Mouse (Mus musculus): ENCODE results near the gene Asic2. TPM values are rescaled to one million over a fixed set of nuclear protein-coding genes. Genes with fewer than 3 reads are reported as not detected.

Gene Asic2
- polyA plus RNA-seq, 1 experiment from 2014 or later = 0.21 TPM

DNA sequence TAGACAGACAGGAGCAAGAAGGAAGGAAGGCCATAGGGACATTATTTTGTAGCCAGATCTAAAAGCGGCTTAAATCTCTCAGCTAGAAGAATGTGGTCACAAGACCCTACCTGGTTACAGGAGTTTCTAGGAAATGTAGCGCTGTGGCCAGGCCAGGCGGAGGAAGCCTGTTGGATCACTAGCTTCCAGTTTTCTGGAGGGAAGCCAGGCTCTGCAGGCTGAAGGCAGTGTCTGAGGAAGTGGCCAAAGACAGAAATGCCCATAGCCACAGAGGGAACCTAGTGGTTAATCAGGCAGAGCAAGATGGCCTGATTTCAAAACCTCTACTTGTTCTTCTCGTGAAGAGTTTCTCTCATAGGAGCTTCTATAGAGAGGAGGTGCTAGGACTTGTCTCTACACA lies 513.3 kb downstream of the Asic2 start:
- H3K27ac ChIP-seq (ENCODE audit: low read depth, low read length) = no peak overlapping the region

DNA sequence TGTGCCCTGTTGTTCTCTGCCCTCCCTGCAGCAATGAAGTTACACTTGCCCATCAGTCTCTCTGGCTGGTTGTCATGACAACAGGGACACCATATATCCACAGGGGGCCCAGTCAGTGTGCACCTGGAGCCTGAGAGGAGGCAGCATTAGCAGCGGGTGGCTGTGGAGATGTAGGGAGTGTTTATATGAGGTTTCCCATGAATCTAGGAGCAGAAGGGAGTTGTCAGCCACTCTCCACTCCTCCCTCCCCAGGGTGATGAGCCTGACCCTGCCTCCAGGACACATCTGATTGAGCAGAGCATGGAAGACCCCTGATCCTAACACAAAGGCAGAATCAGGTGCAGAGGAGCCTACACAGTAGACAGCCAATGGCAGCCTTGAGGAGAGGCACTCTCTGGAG lies 514.1 kb downstream of the Asic2 start:
- Histone ChIP-seq H3K27me3 (ENCODE audit: control insufficient read depth, insufficient read depth, low read length) (no peaks in the 10 kb centered on the region), H3K9me3 (replicated peaks; ENCODE audit: control insufficient read depth, low read length) (no peaks in the 10 kb centered on the region), H3K27ac (ENCODE audit: low read depth, low read length) (no peak overlapping the region), H3K4me1 (ENCODE audit: control insufficient read depth, insufficient read depth, low read length) (peaks cover 3% of the 10 kb centered on the region), H3K36me3 (ENCODE audit: control insufficient read depth, insufficient read depth, low read length) (no peaks in the 10 kb centered on the region), H3K4me3 (ENCODE audit: low read depth, low read length) (no peak overlapping the region), H3K9ac (ENCODE audit: low read depth, low read length) (no peak overlapping the region), H3K4me2 (no peak overlapping the region)
- 48% methylated on average over 1 of the region's 1 CpGs for whole genome bisulfite sequencing (ENCODE audit: insufficient replicate concordance)
- no peak for ATAC-seq (replicated peaks; ENCODE audit: insufficient number of reproducible peaks, low FRiP score, low TSS enrichment)

More for the DNA sequence above, 513.3 kb downstream of the Asic2 start:
- Histone ChIP-seq H3K9me3 (replicated peaks; ENCODE audit: control insufficient read depth, low read length) (no peaks in the 10 kb centered on the region), H3K27me3 (ENCODE audit: control insufficient read depth, insufficient read depth, low read length) (no peaks in the 10 kb centered on the region), H3K4me3 (ENCODE audit: low read depth, low read length) (no peak overlapping the region), H3K36me3 (ENCODE audit: control insufficient read depth, insufficient read depth, low read length) (no peaks in the 10 kb centered on the region), H3K4me2 (no peak overlapping the region), H3K4me1 (ENCODE audit: control insufficient read depth, insufficient read depth, low read length) (peaks cover 3% of the 10 kb centered on the region; the same call in 1 of the 2 replicates), H3K9ac (ENCODE audit: low read depth, low read length) (no peak overlapping the region)
- ATAC-seq (replicated peaks; ENCODE audit: insufficient number of reproducible peaks, low FRiP score, low TSS enrichment) = no peak
- WGBS (ENCODE audit: insufficient replicate concordance) = 86% methylated on average over 4 of the region's 4 CpGs

DNA sequence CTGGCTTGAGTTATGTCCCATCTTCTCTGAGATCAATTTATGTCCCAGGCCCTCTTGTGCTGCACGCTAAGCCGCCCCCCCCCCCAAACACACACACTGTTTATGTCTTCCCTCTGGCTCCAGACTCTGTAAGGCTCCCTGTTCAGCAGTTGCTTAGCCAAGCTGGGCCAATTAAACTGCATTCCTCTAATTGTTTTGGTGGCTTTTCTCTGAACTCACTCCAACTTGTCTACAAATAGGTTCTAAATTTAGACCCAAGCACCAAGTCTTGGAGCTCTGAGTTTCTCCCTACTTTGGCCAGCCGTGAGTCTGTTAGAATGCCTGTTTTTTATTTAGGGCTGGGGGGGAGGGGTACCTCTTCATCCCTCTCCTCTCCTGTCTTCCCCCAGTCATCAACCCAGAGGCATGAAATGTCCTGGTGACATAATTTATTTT lies 519.0 kb downstream of the Asic2 start:
- no peak overlapping the region for H3K9ac ChIP-seq (ENCODE audit: low read depth, low read length)
- no peaks in the 10 kb centered on the region; the same call in 1 of the 2 replicates for H3K27me3 ChIP-seq (ENCODE audit: control insufficient read depth, insufficient read depth, low read length)
- ATAC-seq (replicated peaks; ENCODE audit: insufficient number of reproducible peaks, low FRiP score, low TSS enrichment) = no peak
- H3K4me3 ChIP-seq (ENCODE audit: low read depth, low read length) = no peak overlapping the region
- no peaks in the 10 kb centered on the region for H3K9me3 ChIP-seq (replicated peaks; ENCODE audit: control insufficient read depth, low read length)
- H3K36me3 ChIP-seq (ENCODE audit: control insufficient read depth, insufficient read depth, low read length) = no peaks in the 10 kb centered on the region
- no peak overlapping the region for H3K27ac ChIP-seq (ENCODE audit: low read depth, low read length)
- H3K4me1 ChIP-seq (ENCODE audit: control insufficient read depth, insufficient read depth, low read length) = peaks cover 3% of the 10 kb centered on the region
- H3K4me2 ChIP-seq = no peak overlapping the region
- 19% methylated on average over 3 of the region's 3 CpGs for WGBS (ENCODE audit: insufficient replicate concordance)

DNA sequence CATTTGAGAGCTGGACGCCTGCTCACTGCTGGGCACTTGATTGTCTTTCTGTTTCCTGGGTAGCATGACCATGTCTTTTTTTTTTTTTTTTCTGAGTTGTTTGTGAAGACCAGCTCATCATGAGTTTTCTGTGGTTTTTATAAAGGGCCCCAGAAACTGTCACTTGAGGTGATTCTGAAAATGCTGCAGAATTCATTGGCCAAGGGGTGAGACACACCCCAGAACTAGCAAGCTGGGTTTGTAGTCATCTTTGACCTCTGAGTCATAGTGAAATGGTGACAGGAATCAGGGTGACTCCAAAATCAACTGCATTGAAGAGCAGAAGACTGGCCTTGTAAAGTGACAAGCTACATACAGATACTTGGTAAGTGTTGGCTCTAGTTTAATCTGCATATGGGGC lies 521.9 kb downstream of the Asic2 start:
- ATAC-seq (replicated peaks; ENCODE audit: insufficient number of reproducible peaks, low FRiP score, low TSS enrichment) = no peak
- H3K36me3 ChIP-seq (ENCODE audit: control insufficient read depth, insufficient read depth, low read length) = no peaks in the 10 kb centered on the region

DNA sequence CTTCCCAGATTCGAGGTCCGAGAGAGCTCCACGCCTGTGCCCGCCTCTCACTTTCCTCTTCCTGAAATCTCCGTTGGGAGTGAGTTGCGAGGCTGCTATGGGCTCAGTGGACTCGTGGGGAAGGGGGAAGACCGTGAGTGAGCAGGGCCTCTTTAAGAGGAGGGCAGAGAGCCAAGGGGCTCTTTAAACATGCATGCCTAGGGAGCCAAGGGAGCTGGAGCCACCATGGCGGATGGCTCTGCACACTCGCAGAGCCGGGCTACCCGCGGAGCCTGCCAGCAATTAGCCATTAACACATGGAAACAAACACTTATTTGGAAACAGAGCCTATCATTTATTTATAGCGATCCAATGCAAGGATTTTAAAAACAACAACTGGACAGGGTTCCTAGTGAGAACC lies 541.4 kb downstream of the Asic2 start:
- WGBS (ENCODE audit: insufficient replicate concordance) = 68% methylated on average over 14 of the region's 14 CpGs
- Histone ChIP-seq H3K4me1 (ENCODE audit: control insufficient read depth, insufficient read depth, low read length) (no peaks in the 10 kb centered on the region), H3K27ac (ENCODE audit: low read depth, low read length) (no peak overlapping the region), H3K4me3 (ENCODE audit: low read depth, low read length) (no peak overlapping the region), H3K36me3 (ENCODE audit: control insufficient read depth, insufficient read depth, low read length) (no peaks in the 10 kb centered on the region), H3K9me3 (replicated peaks; ENCODE audit: control insufficient read depth, low read length) (no peaks in the 10 kb centered on the region), H3K27me3 (ENCODE audit: control insufficient read depth, insufficient read depth, low read length) (no peaks in the 10 kb centered on the region), H3K9ac (ENCODE audit: low read depth, low read length) (no peak overlapping the region), H3K4me2 (no peak overlapping the region)
- no peak for ATAC-seq (replicated peaks; ENCODE audit: insufficient number of reproducible peaks, low FRiP score, low TSS enrichment)

More for the DNA sequence above, 521.9 kb downstream of the Asic2 start:
- Histone ChIP-seq H3K9ac (ENCODE audit: low read depth, low read length) (no peak overlapping the region), H3K4me1 (ENCODE audit: control insufficient read depth, insufficient read depth, low read length) (no peaks in the 10 kb centered on the region; the same call in 1 of the 2 replicates), H3K9me3 (replicated peaks; ENCODE audit: control insufficient read depth, low read length) (no peaks in the 10 kb centered on the region), H3K27me3 (ENCODE audit: control insufficient read depth, insufficient read depth, low read length) (no peaks in the 10 kb centered on the region; the same call in 1 of the 2 replicates), H3K4me2 (no peak overlapping the region), H3K27ac (ENCODE audit: low read depth, low read length) (no peak overlapping the region), H3K4me3 (ENCODE audit: low read depth, low read length) (no peak overlapping the region)
- WGBS (ENCODE audit: insufficient replicate concordance) = 75% methylated on average over 1 of the region's 1 CpGs

DNA sequence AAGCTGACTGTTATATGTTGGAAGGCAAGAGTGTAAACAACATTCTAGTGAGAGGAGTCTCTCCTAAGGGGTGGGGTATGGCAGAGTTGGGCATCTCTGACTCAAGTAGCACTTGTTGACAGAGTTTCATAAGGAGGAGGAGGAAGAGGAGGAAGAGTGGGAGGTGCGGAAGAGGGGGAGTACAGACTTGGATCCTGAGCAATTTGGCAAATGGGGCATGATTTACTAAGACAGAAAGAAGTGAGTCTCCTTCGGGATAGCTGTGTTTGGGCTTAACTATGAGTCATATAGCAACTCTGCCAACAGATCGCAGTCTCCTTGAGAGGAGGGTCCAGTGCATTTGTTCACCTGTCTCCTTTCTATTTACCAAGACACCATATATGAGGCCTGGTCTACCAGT lies 549.1 kb downstream of the Asic2 start:
- no peak overlapping the region for H3K9ac ChIP-seq (ENCODE audit: low read depth, low read length)
- WGBS (ENCODE audit: insufficient replicate concordance) = 86% methylated on average over 3 of the region's 3 CpGs
- H3K4me3 ChIP-seq (ENCODE audit: low read depth, low read length) = no peak overlapping the region
- no peaks in the 10 kb centered on the region for H3K27me3 ChIP-seq (ENCODE audit: control insufficient read depth, insufficient read depth, low read length)
- ATAC-seq (replicated peaks; ENCODE audit: insufficient number of reproducible peaks, low FRiP score, low TSS enrichment) = no peak
- no peaks in the 10 kb centered on the region for H3K9me3 ChIP-seq (replicated peaks; ENCODE audit: control insufficient read depth, low read length)
- H3K36me3 ChIP-seq (ENCODE audit: control insufficient read depth, insufficient read depth, low read length) = no peaks in the 10 kb centered on the region
- H3K4me1 ChIP-seq (ENCODE audit: control insufficient read depth, insufficient read depth, low read length) = no peaks in the 10 kb centered on the region
- no peak overlapping the region for H3K4me2 ChIP-seq
- no peak overlapping the region for H3K27ac ChIP-seq (ENCODE audit: low read depth, low read length)

DNA sequence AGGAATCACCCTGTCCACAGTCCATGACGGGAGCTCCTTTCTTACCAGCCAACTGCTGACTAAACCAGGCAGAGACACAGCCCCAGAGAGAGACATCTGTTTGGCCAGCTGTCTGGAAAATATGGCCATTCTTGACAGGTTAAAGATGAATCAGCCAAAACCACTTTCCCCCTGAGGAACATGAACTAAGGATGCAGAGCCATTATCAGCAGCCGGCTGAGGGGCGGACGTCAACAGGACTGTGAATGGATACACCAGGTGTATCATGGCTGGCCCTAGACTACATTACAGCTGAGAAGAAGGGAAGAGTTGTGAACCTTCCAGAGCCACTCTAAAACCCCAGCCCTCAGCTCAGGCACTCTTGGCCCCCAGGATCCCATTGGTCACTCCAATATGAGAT lies 550.2 kb downstream of the Asic2 start:
- no peaks in the 10 kb centered on the region for H3K36me3 ChIP-seq (ENCODE audit: control insufficient read depth, insufficient read depth, low read length)
- no peak overlapping the region for H3K9ac ChIP-seq (ENCODE audit: low read depth, low read length)
- no peak for ATAC-seq (replicated peaks; ENCODE audit: insufficient number of reproducible peaks, low FRiP score, low TSS enrichment)
- no peaks in the 10 kb centered on the region for H3K27me3 ChIP-seq (ENCODE audit: control insufficient read depth, insufficient read depth, low read length)
- no peak overlapping the region for H3K4me3 ChIP-seq (ENCODE audit: low read depth, low read length)
- H3K4me2 ChIP-seq = no peak overlapping the region
- no peaks in the 10 kb centered on the region for H3K4me1 ChIP-seq (ENCODE audit: control insufficient read depth, insufficient read depth, low read length)
- no peaks in the 10 kb centered on the region for H3K9me3 ChIP-seq (replicated peaks; ENCODE audit: control insufficient read depth, low read length)
- H3K27ac ChIP-seq (ENCODE audit: low read depth, low read length) = no peak overlapping the region
- 85% methylated on average over 4 of the region's 4 CpGs for WGBS (ENCODE audit: insufficient replicate concordance)

DNA sequence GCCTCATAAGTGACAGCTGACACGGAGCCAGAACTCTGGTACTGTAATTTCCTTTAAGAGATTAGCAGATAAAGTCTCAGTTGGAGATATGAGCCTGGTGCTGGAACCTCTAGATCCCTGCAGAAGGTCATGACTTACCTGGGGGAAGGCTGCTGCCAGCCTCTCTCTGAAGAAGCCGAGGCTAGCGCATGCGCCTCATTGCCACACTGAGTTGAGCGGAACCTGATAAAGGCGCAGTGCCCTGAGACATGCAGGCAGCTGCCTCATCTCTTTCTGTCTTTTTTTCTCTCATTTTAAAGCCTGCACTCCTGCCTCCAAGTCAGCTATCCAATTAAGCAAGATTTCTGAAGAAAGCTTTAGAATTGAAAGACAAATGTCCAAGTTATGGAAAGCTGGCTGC lies 551.9 kb downstream of the Asic2 start:
- Histone ChIP-seq H3K9ac (ENCODE audit: low read depth, low read length) (0 out of 2 replicates have a peak overlapping the region, but pooled peaks have one; percentile 10), H3K4me2 (no peak overlapping the region), H3K27ac (ENCODE audit: low read depth, low read length) (no peak overlapping the region), H3K9me3 (replicated peaks; ENCODE audit: control insufficient read depth, low read length) (no peaks in the 10 kb centered on the region), H3K4me3 (ENCODE audit: low read depth, low read length) (no peak overlapping the region), H3K36me3 (ENCODE audit: control insufficient read depth, insufficient read depth, low read length) (no peaks in the 10 kb centered on the region), H3K27me3 (ENCODE audit: control insufficient read depth, insufficient read depth, low read length) (no peaks in the 10 kb centered on the region), H3K4me1 (ENCODE audit: control insufficient read depth, insufficient read depth, low read length) (no peaks in the 10 kb centered on the region)
- ATAC-seq (replicated peaks; ENCODE audit: insufficient number of reproducible peaks, low FRiP score, low TSS enrichment) = no peak
- WGBS (ENCODE audit: insufficient replicate concordance) = 70% methylated on average over 6 of the region's 6 CpGs

DNA sequence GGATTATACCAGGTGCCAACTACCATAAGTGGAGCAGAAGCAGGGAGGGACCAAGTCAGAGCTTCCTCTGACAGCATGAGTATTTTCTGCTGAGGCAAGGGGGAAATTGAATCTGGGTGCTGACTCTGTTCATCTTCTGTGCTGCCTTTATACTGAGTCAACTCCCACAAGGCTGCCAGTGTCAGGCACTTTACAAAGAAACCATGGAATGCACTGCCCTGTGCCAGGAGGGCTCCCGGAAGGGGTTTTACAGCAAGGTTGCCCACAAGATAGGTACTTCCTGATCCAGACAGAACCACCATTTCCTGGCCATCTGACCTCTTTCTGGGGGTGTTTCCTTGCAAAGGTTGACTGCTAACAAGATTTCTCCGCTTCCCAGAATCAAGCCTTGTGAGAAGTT lies 553.7 kb downstream of the Asic2 start:
- no peak overlapping the region for H3K4me2 ChIP-seq
- WGBS (ENCODE audit: insufficient replicate concordance) = 65% methylated on average over 2 of the region's 2 CpGs

More for the DNA sequence above, 553.7 kb downstream of the Asic2 start:
- ATAC-seq (replicated peaks; ENCODE audit: insufficient number of reproducible peaks, low FRiP score, low TSS enrichment) = no peak
- Histone ChIP-seq H3K27me3 (ENCODE audit: control insufficient read depth, insufficient read depth, low read length) (no peaks in the 10 kb centered on the region), H3K9me3 (replicated peaks; ENCODE audit: control insufficient read depth, low read length) (no peaks in the 10 kb centered on the region), H3K9ac (ENCODE audit: low read depth, low read length) (no peak overlapping the region), H3K4me3 (ENCODE audit: low read depth, low read length) (no peak overlapping the region), H3K27ac (ENCODE audit: low read depth, low read length) (no peak overlapping the region), H3K36me3 (ENCODE audit: control insufficient read depth, insufficient read depth, low read length) (no peaks in the 10 kb centered on the region), H3K4me1 (ENCODE audit: control insufficient read depth, insufficient read depth, low read length) (no peaks in the 10 kb centered on the region)

Measured in heart, embryonic 11.5 days (tissue).